Mouse (Mus musculus): Measurements from ENCODE around the gene Gm1553. TPM values are rescaled to one million over a fixed set of nuclear protein-coding genes. Genes with fewer than 3 reads are reported as not detected.

Gm1553 gene
- not detected in 2 replicates for polyA plus RNA-seq (2011; ENCODE audit: insufficient read depth, insufficient read length, low replicate concordance, missing spikeins)

DNA sequence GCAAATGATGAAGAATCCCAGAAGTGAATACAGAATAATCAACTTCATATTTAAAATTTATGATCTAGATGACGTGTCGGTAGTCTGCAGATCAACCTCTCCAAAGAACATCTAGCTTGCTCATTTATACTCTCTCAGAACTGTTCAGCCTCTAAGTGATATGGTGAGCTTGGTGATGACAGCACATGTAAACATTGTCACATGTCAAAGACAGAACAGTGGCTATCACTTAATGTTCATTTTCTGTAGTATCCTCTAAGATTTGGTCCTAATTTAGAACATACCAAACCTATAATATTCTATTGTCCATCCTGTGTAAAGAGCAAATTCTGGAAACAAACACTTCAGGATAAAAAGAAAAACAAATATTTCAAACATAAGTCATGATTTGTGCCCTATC is at the start of gene Gm1553:
TSS of gene Gm1553 (minus strand) at position 101 of the 400 bp plus-strand sequence.
- TF ChIP-seq CTCF (IDR thresholded peaks at IDR 0.05; ENCODE audit: control insufficient read depth, insufficient read depth, low read length) (no peak), POLR2A (IDR thresholded peaks at IDR 0.05; ENCODE audit: borderline replicate concordance, control insufficient read depth, low read depth, low read length) (no peak)
- no peaks in the 10 kb centered on the region for H3K4me1 ChIP-seq (ENCODE audit: control insufficient read depth, insufficient read depth, low read length)
- H3K27ac ChIP-seq (ENCODE audit: control insufficient read depth, insufficient read depth, low read depth, low read length, poor library complexity) = no peak within 1 kb of the TSS
- WGBS = 77% methylated on average over 2 of the region's 2 CpGs
- H3K4me3 ChIP-seq (replicated peaks; ENCODE audit: control insufficient read depth, low read depth, low read length) = no peak within 1 kb of the TSS

Other genes with a start within 250 kb of the Gm1553 start
- not detected in 2 replicates for gene 4932415D10Rik, start 176.0 kb downstream of the Gm1553 start, polyA plus RNA-seq (2011; ENCODE audit: insufficient read depth, insufficient read length, low replicate concordance, missing spikeins)
- gene Gm4924, start 138.4 kb downstream of the Gm1553 start, polyA plus RNA-seq (2011; ENCODE audit: insufficient read depth, insufficient read length, low replicate concordance, missing spikeins) = 0.95 and 1.4 TPM in 2 replicates
- gene 1190007I07Rik, start 130.6 kb upstream of the Gm1553 start, polyA plus RNA-seq (2011; ENCODE audit: insufficient read depth, insufficient read length, low replicate concordance, missing spikeins) = 16.5 and 38.3 TPM in 2 replicates
- 21.6 and 27.5 TPM in 2 replicates for gene Tdg, start 137.2 kb upstream of the Gm1553 start, polyA plus RNA-seq (2011; ENCODE audit: insufficient read depth, insufficient read length, low replicate concordance, missing spikeins)
- gene Glt8d2, start 198.0 kb upstream of the Gm1553 start, polyA plus RNA-seq (2011; ENCODE audit: insufficient read depth, insufficient read length, low replicate concordance, missing spikeins) = not detected in 2 replicates
- gene Hcfc2, start 203.5 kb upstream of the Gm1553 start, polyA plus RNA-seq (2011; ENCODE audit: insufficient read depth, insufficient read length, low replicate concordance, missing spikeins) = 6.3 and 10.6 TPM in 2 replicates

Data from bone marrow, adult 2 months (tissue).